Mouse (Mus musculus): ENCODE data around the gene Musk.

DNA sequence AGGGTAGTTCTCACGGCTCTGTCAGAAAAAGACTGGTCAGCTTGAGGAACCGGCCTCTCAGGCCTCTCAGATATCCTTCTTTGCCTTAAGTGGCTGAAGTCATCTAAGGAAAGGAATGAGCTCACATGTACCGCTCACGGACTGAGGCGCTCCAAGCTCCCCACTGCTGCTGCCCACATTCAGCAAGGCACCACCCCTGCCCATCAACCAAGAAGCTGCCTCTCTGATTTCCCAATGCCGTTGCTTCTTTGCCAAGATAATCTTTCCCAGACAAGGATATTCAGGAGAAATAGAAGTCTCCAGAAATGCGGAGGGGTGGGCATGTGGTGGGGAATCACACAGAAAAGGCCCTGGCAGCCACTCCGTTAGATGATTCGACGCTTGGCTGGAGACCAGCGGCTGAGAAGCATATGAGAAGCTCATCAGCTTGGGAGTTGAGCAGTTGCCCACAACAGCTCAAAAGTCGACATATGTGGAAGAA lies 115.1 kb downstream of the Musk start:
- TF ChIP-seq CTCF (IDR thresholded peaks at IDR 0.05; ENCODE audit: borderline replicate concordance, insufficient read depth, low read length) (no peak), POLR2A (IDR thresholded peaks at IDR 0.05; ENCODE audit: low read depth, low read length) (no peak)
